Mouse (Mus musculus): ENCODE measurements around the gene E130309D02Rik. TPM values are rescaled to one million over a fixed set of nuclear protein-coding genes. Genes with fewer than 3 reads are reported as not detected.

E130309D02Rik gene
- polyA plus RNA-seq, 1 experiment from 2014 or later = 15.7 TPM

GRCm38 (mm10) chr5:143294862-143295261 is 20.3 kb downstream of the E130309D02Rik start:
- H3K27me3 ChIP-seq (ENCODE audit: control insufficient read depth, insufficient read depth, low read length) = peaks cover 5% of the 10 kb centered on the region; the same call in 1 of the 2 replicates
- H3K4me3 ChIP-seq (ENCODE audit: low read depth, low read length) = no peak overlapping the region
- ATAC-seq (ENCODE audit: low FRiP score, low TSS enrichment) (no peak), DNase-seq (ENCODE audit: low spot score) (no peak)
- TF ChIP-seq EP300 (optimal IDR thresholded peaks at IDR 0.05) = no peak
- TF ChIP-seq CTCF (IDR thresholded peaks at IDR 0.05; ENCODE audit: low read depth) = peak; percentile 52
- no peaks in the 10 kb centered on the region for H3K9me3 ChIP-seq (ENCODE audit: control insufficient read depth, low read length)
- 0 out of 2 replicates have a peak, but pooled peaks cover 5% of the 10 kb centered on the region for H3K4me1 ChIP-seq (replicated peaks; ENCODE audit: control insufficient read depth, insufficient read depth)
- H3K27ac ChIP-seq (replicated peaks) = no peak overlapping the region
- peaks cover under 1% of the 10 kb centered on the region; the same call in 1 of the 2 replicates for H3K36me3 ChIP-seq (ENCODE audit: control insufficient read depth, insufficient read depth, low read length)
- H3K9ac ChIP-seq (ENCODE audit: low read length) = no peak overlapping the region
- no peak overlapping the region for H3K4me2 ChIP-seq (replicated peaks; ENCODE audit: low read depth)
- 85% methylated on average over 3 of the region's 3 CpGs for WGBS

DNA sequence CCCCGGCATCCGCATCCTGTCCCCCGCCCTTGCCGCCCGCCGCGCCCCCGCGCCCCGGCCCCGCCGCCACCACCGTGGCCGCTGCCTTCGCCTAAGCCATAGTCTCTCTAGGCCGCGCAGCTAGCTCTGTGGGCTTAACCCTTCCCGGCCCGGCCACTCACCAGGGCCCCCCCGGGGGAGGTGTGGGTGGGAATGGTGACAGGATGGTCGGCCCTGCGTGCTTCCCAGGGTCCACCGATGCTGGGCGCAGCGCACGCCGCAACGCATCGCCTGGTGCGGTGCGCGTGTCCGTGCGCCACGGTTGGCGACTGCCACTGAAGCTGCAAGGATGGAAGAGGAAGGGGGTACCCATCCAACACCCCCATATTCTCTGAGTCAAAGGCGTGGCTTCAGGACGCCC is 21.8 kb downstream of the E130309D02Rik start, which contains the start of gene Zfp853:
Gene Zfp853 (minus strand): TSS at position 220 of the 400 bp plus-strand sequence.
- Histone ChIP-seq H3K4me2 (replicated peaks; ENCODE audit: low read depth) (peak within 1 kb of the TSS; percentile 75), H3K27me3 (ENCODE audit: control insufficient read depth, insufficient read depth, low read length) (peaks cover 12% of the 10 kb centered on the region; the same call in 1 of the 2 replicates), H3K27ac (replicated peaks) (no peak within 1 kb of the TSS), H3K9me3 (ENCODE audit: control insufficient read depth, low read length) (no peaks in the 10 kb centered on the region), H3K4me1 (replicated peaks; ENCODE audit: control insufficient read depth, insufficient read depth) (0 out of 2 replicates have a peak, but pooled peaks cover 5% of the 10 kb centered on the region), H3K4me3 (ENCODE audit: low read depth, low read length) (peak within 1 kb of the TSS; percentile 47), H3K36me3 (ENCODE audit: control insufficient read depth, insufficient read depth, low read length) (no peaks in the 10 kb centered on the region), H3K9ac (ENCODE audit: low read length) (peak within 1 kb of the TSS; percentile 59)
- no peak for DNase-seq (ENCODE audit: low spot score)
- WGBS = 2% methylated on average over 26 of the region's 38 CpGs
- ATAC-seq (ENCODE audit: low FRiP score, low TSS enrichment) = 0 out of 2 replicates have a peak, but pooled peaks have one; percentile 16
- TF ChIP-seq CTCF (IDR thresholded peaks at IDR 0.05; ENCODE audit: low read depth) = no peak
- TF ChIP-seq EP300 (optimal IDR thresholded peaks at IDR 0.05) = no peak

DNA sequence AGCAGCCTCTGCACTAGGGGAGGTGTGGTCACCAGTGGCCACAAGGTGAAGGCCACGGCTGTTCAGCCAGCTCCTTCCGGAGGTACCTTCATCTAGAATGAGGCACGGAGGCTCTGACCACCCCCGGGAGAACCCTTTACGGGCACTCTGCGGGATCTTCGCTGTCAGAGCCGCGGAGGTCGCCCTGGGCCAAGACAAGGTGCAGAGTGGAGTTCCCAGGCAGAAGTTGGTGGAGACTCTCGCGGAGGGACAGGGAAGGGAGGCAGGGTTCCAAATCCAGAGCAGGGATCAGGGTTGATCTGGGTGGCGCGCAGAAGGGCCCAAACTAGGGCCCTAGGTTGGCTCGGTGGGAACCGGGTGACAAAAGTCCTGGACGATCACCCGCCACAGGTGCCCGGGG is 22.3 kb downstream of the E130309D02Rik start:
- WGBS = 4% methylated on average over 13 of the region's 19 CpGs
- DNase-seq (ENCODE audit: low spot score) (no peak), ATAC-seq (ENCODE audit: low FRiP score, low TSS enrichment) (no peak)
- Histone ChIP-seq H3K36me3 (ENCODE audit: control insufficient read depth, insufficient read depth, low read length) (no peaks in the 10 kb centered on the region), H3K27me3 (ENCODE audit: control insufficient read depth, insufficient read depth, low read length) (peaks cover 12% of the 10 kb centered on the region; the same call in 1 of the 2 replicates), H3K9ac (ENCODE audit: low read length) (peak overlapping the region; percentile 59), H3K4me2 (replicated peaks; ENCODE audit: low read depth) (peak overlapping the region; percentile 75), H3K4me1 (replicated peaks; ENCODE audit: control insufficient read depth, insufficient read depth) (0 out of 2 replicates have a peak, but pooled peaks cover 5% of the 10 kb centered on the region), H3K9me3 (ENCODE audit: control insufficient read depth, low read length) (no peaks in the 10 kb centered on the region), H3K27ac (replicated peaks) (no peak overlapping the region), H3K4me3 (ENCODE audit: low read depth, low read length) (peak overlapping the region; percentile 47)
- no peak for TF ChIP-seq CTCF (IDR thresholded peaks at IDR 0.05; ENCODE audit: low read depth)
- TF ChIP-seq EP300 (optimal IDR thresholded peaks at IDR 0.05) = no peak

DNA sequence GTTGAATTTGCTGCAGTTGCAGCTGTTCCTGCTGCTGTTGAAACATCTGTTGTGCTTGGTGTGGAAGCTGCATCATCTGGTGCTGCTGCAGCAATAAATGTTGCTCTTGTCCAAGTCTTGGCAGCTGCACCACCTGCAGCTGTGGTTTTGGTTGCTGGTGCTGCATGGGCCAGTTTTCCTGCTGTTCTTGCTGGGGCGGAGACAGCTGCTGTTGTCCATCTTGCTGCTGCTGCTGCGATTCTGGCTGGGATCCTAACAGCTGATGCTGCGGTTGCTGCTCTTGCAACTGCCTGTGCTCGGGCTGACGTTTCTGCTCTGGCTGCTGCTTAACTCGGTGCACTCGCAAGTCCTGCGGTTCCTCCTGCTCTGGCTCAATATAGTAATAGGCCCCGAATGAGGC is 25.9 kb downstream of the E130309D02Rik start:
- DNase-seq (ENCODE audit: low spot score) (no peak), ATAC-seq (ENCODE audit: low FRiP score, low TSS enrichment) (no peak)
- Histone ChIP-seq H3K36me3 (ENCODE audit: control insufficient read depth, insufficient read depth, low read length) (no peaks in the 10 kb centered on the region), H3K4me1 (replicated peaks; ENCODE audit: control insufficient read depth, insufficient read depth) (0 out of 2 replicates have a peak, but pooled peaks cover 5% of the 10 kb centered on the region), H3K27ac (replicated peaks) (no peak overlapping the region), H3K4me2 (replicated peaks; ENCODE audit: low read depth) (no peak overlapping the region), H3K9me3 (ENCODE audit: control insufficient read depth, low read length) (no peaks in the 10 kb centered on the region), H3K27me3 (ENCODE audit: control insufficient read depth, insufficient read depth, low read length) (peaks cover 12% of the 10 kb centered on the region; the same call in 1 of the 2 replicates), H3K4me3 (ENCODE audit: low read depth, low read length) (no peak overlapping the region), H3K9ac (ENCODE audit: low read length) (no peak overlapping the region)
- WGBS = 72% methylated on average over 9 of the region's 9 CpGs
- TF ChIP-seq EP300 (optimal IDR thresholded peaks at IDR 0.05) (no peak), CTCF (IDR thresholded peaks at IDR 0.05; ENCODE audit: low read depth) (no peak)

- no peak overlapping the region for H3K27ac ChIP-seq (replicated peaks)
- DNase-seq (ENCODE audit: low spot score) = no peak
- no peak overlapping the region for H3K9ac ChIP-seq (ENCODE audit: low read length)
- ATAC-seq (ENCODE audit: low FRiP score, low TSS enrichment) = no peak
- no peaks in the 10 kb centered on the region for H3K9me3 ChIP-seq (ENCODE audit: control insufficient read depth, low read length)
- no peaks in the 10 kb centered on the region for H3K36me3 ChIP-seq (ENCODE audit: control insufficient read depth, insufficient read depth, low read length)
- whole genome bisulfite sequencing = 24% methylated on average over 9 of the region's 9 CpGs
- 0 out of 2 replicates have a peak, but pooled peaks cover under 1% of the 10 kb centered on the region for H3K4me1 ChIP-seq (replicated peaks; ENCODE audit: control insufficient read depth, insufficient read depth)
- TF ChIP-seq EP300 (optimal IDR thresholded peaks at IDR 0.05) (no peak), CTCF (IDR thresholded peaks at IDR 0.05; ENCODE audit: low read depth) (no peak)
- H3K4me3 ChIP-seq (ENCODE audit: low read depth, low read length) = peak overlapping the region; percentile 22; the same call in 1 of the 2 replicates
- H3K4me2 ChIP-seq (replicated peaks; ENCODE audit: low read depth) = peak overlapping the region; percentile 44
- peaks cover 11% of the 10 kb centered on the region; the same call in 1 of the 2 replicates for H3K27me3 ChIP-seq (ENCODE audit: control insufficient read depth, insufficient read depth, low read length)
Measured at GRCm38 (mm10) chr5:143288378-143288911, 26.7 kb downstream of the E130309D02Rik start.

GRCm38 (mm10) chr5:143287774-143288328 is 27.3 kb downstream of the E130309D02Rik start:
- H3K27me3 ChIP-seq (ENCODE audit: control insufficient read depth, insufficient read depth, low read length) = peaks cover 9% of the 10 kb centered on the region; the same call in 1 of the 2 replicates
- peak overlapping the region; percentile 44 for H3K4me2 ChIP-seq (replicated peaks; ENCODE audit: low read depth)
- H3K36me3 ChIP-seq (ENCODE audit: control insufficient read depth, insufficient read depth, low read length) = no peaks in the 10 kb centered on the region
- peak overlapping the region; percentile 22; the same call in 1 of the 2 replicates for H3K4me3 ChIP-seq (ENCODE audit: low read depth, low read length)
- H3K9ac ChIP-seq (ENCODE audit: low read length) = no peak overlapping the region
- no peaks in the 10 kb centered on the region for H3K9me3 ChIP-seq (ENCODE audit: control insufficient read depth, low read length)
- no peaks in the 10 kb centered on the region for H3K4me1 ChIP-seq (replicated peaks; ENCODE audit: control insufficient read depth, insufficient read depth)
- DNase-seq (ENCODE audit: low spot score) (peak; percentile 39), ATAC-seq (ENCODE audit: low FRiP score, low TSS enrichment) (peak; percentile 39)
- 8% methylated on average over 48 of the region's 48 CpGs for WGBS
- TF ChIP-seq EP300 (optimal IDR thresholded peaks at IDR 0.05) = no peak
- no peak for TF ChIP-seq CTCF (IDR thresholded peaks at IDR 0.05; ENCODE audit: low read depth)
- no peak overlapping the region for H3K27ac ChIP-seq (replicated peaks)

Data from stomach, postnatal 0 days (tissue).